Mouse (Mus musculus) megakaryocyte, embryonic 14.5 days (primary cell): ENCODE data around the gene B3gntl1.

Experiments
- FLI1 ChIP-seq: IDR thresholded peaks from 2 replicates; pipeline ENCODE4 v1.6.1; 2012; ENCODE audit warnings: low read length, inconsistent platforms, mixed read lengths
- GATA1 ChIP-seq: IDR thresholded peaks from 3 replicates; pipeline ENCODE4 v1.6.1; 2012; ENCODE audit warnings: mixed read lengths, low read length, inconsistent platforms, borderline replicate concordance

GRCm38 (mm10) chr11:121709278-121709677 lies 36.3 kb upstream of the B3gntl1 start:
- TF ChIP-seq GATA1 (no peak), FLI1 (no peak)
